In the genomic region with DNA sequence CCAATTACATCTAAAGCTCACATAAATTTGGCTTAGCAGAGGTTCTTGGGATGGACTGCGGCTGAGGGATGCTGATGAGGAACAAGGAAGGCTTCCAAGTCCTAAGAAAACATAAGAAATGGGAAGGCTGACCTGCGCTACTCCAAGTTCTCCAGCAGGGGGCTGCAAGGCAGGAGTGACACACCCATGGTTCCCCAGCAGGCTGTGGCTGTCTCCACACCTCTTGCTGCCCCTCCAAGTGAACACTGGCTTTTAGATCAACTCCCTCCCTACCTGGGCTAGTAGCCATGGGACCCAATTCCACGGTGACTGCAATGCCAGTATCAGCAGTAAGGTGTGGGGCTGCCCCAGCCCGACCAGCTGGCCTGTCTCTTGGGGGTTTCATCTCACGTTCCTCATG, we compare ENCODE assay signal across 8 mouse cellular contexts. TPM values are rescaled to one million over a fixed set of nuclear protein-coding genes. Genes with fewer than 3 reads are reported as not detected.
DNase-seq lines count a peak whose midpoint lies in the region; ATAC-seq and TF ChIP-seq lines count a peak whose summit lies in the region.

No protein-coding gene starts in this region.

- no peak overlapping the region for H3K27ac ChIP-seq in liver, embryonic 12.5 days
- H3K27ac ChIP-seq in forebrain, postnatal 0 days (ENCODE audit: low read depth, low read length), result no peak overlapping the region
- H3K27ac ChIP-seq in limb, embryonic 11.5 days (replicated peaks; ENCODE audit: low read depth, low read length), result no peak overlapping the region
- H3K27ac ChIP-seq in midbrain, embryonic 15.5 days, result 0 out of 2 replicates have a peak overlapping the region, but pooled peaks have one; percentile 18

- no peak overlapping the region for H3K4me2 ChIP-seq in liver, embryonic 12.5 days
- no peak overlapping the region for H3K4me2 ChIP-seq in forebrain, postnatal 0 days (ENCODE audit: low read depth)
- H3K4me2 ChIP-seq in limb, embryonic 11.5 days (ENCODE audit: low read depth, severe bottlenecking), result no peak overlapping the region
- no peak overlapping the region for H3K4me2 ChIP-seq in midbrain, embryonic 15.5 days

- no peak overlapping the region for H3K9ac ChIP-seq in liver, embryonic 12.5 days
- no peak overlapping the region for H3K9ac ChIP-seq in forebrain, postnatal 0 days
- no peak overlapping the region for H3K9ac ChIP-seq in limb, embryonic 11.5 days (ENCODE audit: low read length)
- no peak overlapping the region for H3K9ac ChIP-seq in midbrain, embryonic 15.5 days

- peak; percentile 79 for TF ChIP-seq CTCF in forebrain, postnatal 0 days (IDR thresholded peaks at IDR 0.05; ENCODE audit: low read depth)

- WGBS in liver, embryonic 12.5 days (ENCODE audit: insufficient replicate concordance), result 32% methylated on average over 5 of the region's 5 CpGs
- 47% methylated on average over 5 of the region's 5 CpGs for WGBS in forebrain, postnatal 0 days
- WGBS in limb, embryonic 11.5 days, result 37% methylated on average over 5 of the region's 5 CpGs
- 44% methylated on average over 5 of the region's 5 CpGs for WGBS in midbrain, embryonic 15.5 days

- H3K4me1 ChIP-seq in liver, embryonic 12.5 days, result no peaks in the 10 kb centered on the region
- no peaks in the 10 kb centered on the region for H3K4me1 ChIP-seq in forebrain, postnatal 0 days (ENCODE audit: insufficient read depth)
- no peaks in the 10 kb centered on the region for H3K4me1 ChIP-seq in limb, embryonic 11.5 days (ENCODE audit: control insufficient read depth, insufficient read depth, low read length)
- peaks cover 8% of the 10 kb centered on the region; the same call in 1 of the 2 replicates for H3K4me1 ChIP-seq in midbrain, embryonic 15.5 days

- peak; percentile 49 for DNase-seq in liver
- peak; percentile 51 for DNase-seq in cerebellum, adult 11-12 months
- DNase-seq in forebrain, postnatal 0 days, result peak; percentile 63
- DNase-seq in induced T-regulatory cell, adult 2 months (ENCODE audit: low read depth), result peak; percentile 67
- peak; percentile 84 for DNase-seq in limb, embryonic 11.5 days (ENCODE audit: low spot score)
- DNase-seq in spleen, postnatal 36 days (ENCODE audit: low spot score in 2 of 2), result peak; percentile 45 to 56

- peaks cover 17% of the 10 kb centered on the region for H3K36me3 ChIP-seq in liver, embryonic 12.5 days
- H3K36me3 ChIP-seq in forebrain, postnatal 0 days (ENCODE audit: insufficient read depth), result peaks cover 25% of the 10 kb centered on the region
- H3K36me3 ChIP-seq in limb, embryonic 11.5 days (ENCODE audit: control insufficient read depth, insufficient read depth, low read length), result peaks cover 9% of the 10 kb centered on the region; the same call in 1 of the 2 replicates
- peaks cover 25% of the 10 kb centered on the region for H3K36me3 ChIP-seq in midbrain, embryonic 15.5 days (replicated peaks)

- no peak overlapping the region for H3K4me3 ChIP-seq in liver, embryonic 12.5 days
- H3K4me3 ChIP-seq in forebrain, postnatal 0 days (ENCODE audit: low read depth, low read length), result no peak overlapping the region
- no peak overlapping the region for H3K4me3 ChIP-seq in limb, embryonic 11.5 days (ENCODE audit: low read depth, low read length)
- H3K4me3 ChIP-seq in midbrain, embryonic 15.5 days, result no peak overlapping the region

- H3K27me3 ChIP-seq in liver, embryonic 12.5 days (replicated peaks), result no peaks in the 10 kb centered on the region
- no peaks in the 10 kb centered on the region for H3K27me3 ChIP-seq in forebrain, postnatal 0 days (ENCODE audit: insufficient read depth, low read length)
- no peaks in the 10 kb centered on the region for H3K27me3 ChIP-seq in limb, embryonic 11.5 days (ENCODE audit: control insufficient read depth, insufficient read depth, low read length)
- no peaks in the 10 kb centered on the region for H3K27me3 ChIP-seq in midbrain, embryonic 15.5 days (replicated peaks)

- no peak for ATAC-seq in liver, embryonic 12.5 days
- 0 out of 2 replicates have a peak, but pooled peaks have one; percentile 36 for ATAC-seq in forebrain, postnatal 0 days
- no peak for ATAC-seq in limb, embryonic 11.5 days (ENCODE audit: insufficient number of reproducible peaks, low FRiP score, low TSS enrichment, low read depth)
- peak; percentile 70; the same call in 1 of the 2 replicates for ATAC-seq in midbrain, embryonic 15.5 days (replicated peaks)

- no peaks in the 10 kb centered on the region for H3K9me3 ChIP-seq in liver, embryonic 12.5 days (replicated peaks)
- no peaks in the 10 kb centered on the region for H3K9me3 ChIP-seq in forebrain, postnatal 0 days (ENCODE audit: low read length)
- no peaks in the 10 kb centered on the region for H3K9me3 ChIP-seq in limb, embryonic 11.5 days (ENCODE audit: control insufficient read depth, low read length)
- H3K9me3 ChIP-seq in midbrain, embryonic 15.5 days, result no peaks in the 10 kb centered on the region

RNA-seq across cellular contexts. Expression of gene Acp6, which starts 43.4 kb away (rescaled TPM):
- 22.8 and 24.5 TPM in 2 replicates for polyA plus RNA-seq in liver, embryonic 12.5 days (2016; fragmentation: Nextera tagmentation; extraction: Ambion mirVana)
- 17.4 and 19.1 TPM in 2 replicates for total RNA-seq in forebrain, postnatal 0 days (2014; rRNA removed)
- polyA plus RNA-seq in forebrain, postnatal 0 days (2015; fragmentation: Nextera tagmentation; extraction: Ambion mirVana), result 11.2 and 11.3 TPM in 2 replicates
- polyA plus RNA-seq in limb, embryonic 11.5 days (2014; fragmentation: Nextera tagmentation; extraction: Ambion mirVana), result 33.5 and 36.6 TPM in 2 replicates
- 21.6 and 22.4 TPM in 2 replicates for polyA plus RNA-seq in midbrain, embryonic 15.5 days (2015; fragmentation: Nextera tagmentation; extraction: Ambion mirVana)

Comparison
In these comparisons a context has a peak if more than half of its experiments do, and no peak if none do; other contexts are left out.
1. ATAC-seq: peak in forebrain, postnatal 0 days (single experiment) and midbrain, embryonic 15.5 days (single experiment); none in liver, embryonic 12.5 days (single experiment) and limb, embryonic 11.5 days (single experiment).
2. Peak in every context shown above with its lines, with median percentiles within 50 percentile points of each other: DNase-seq.